Mouse (Mus musculus) cortical plate, adult 2 months (tissue): ENCODE measurements at regions not wholly inside any gene's neighbourhood (a gene's known extent, or its start where the extent isn't known, plus 50 kb on each side); places are given as distances from the start of the nearest gene placed in this dataset.

Experiments used
- CTCF ChIP-seq: fragments of 200-500 bp; IDR thresholded peaks from 2 replicates; pipeline ENCODE4 v1.5.1; 2011; ENCODE audit warnings: mild to moderate bottlenecking, control low read depth, low read length; ENCODE audit not compliant: insufficient read depth; ENCODE audit errors: extremely low read depth
- POLR2A ChIP-seq: fragments of 200-500 bp; IDR thresholded peaks from 2 replicates; pipeline ENCODE4 v1.6.1; 2011; ENCODE audit warnings: mild to moderate bottlenecking, low read length, control low read depth; ENCODE audit not compliant: insufficient read depth; ENCODE audit errors: extremely low read depth

DNA sequence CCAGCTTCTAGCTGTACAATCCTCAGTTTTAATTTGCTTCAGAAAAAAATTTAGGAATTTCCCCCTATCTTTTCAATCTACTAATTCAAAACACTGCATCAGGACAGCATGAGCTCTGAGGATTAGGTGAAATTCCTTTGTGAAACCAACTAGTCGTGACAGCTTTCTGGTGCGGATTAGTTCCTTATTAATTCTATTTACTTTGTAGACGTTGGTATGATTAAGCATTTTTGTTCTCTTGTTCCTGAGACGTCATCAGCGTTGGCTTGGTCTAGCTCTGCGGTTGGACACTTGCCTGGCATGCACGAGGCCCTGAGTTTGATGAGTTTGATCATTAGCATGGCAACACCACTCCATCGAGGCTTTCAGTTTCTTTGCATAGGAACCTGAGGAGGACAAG lies 188.4 kb upstream of the Rfx3 start:
- TF ChIP-seq CTCF: no peak
- no peak for TF ChIP-seq POLR2A
